Mouse (Mus musculus): ENCODE measurements around the gene Pabpn1. TPM values are rescaled to one million over a fixed set of nuclear protein-coding genes. Genes with fewer than 3 reads are reported as not detected.

The Pabpn1 gene
- total RNA-seq, 2 experiments from 2014 or later = 52.5 to 63.3 TPM

DNA sequence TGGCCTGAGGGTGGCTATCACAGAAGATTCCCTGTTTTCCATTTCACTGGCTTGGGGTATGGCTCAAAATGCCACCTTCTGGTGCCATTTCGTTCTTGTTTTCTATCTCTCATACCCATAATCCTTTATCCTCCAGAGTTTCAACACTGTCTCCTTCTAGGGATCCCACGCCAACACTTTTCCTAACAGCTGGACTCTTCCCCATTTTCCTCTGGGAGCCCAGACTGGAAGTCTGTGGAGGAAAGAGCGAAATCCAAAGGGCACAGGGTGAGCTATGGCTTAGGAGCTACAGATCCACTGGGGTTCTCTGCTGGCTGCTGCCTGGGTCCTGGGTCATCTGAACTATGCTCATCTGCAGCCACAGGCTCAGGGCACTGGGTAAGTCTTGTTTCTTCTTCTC, 18.1 kb upstream of the Pabpn1 start:
- H3K27ac ChIP-seq = no peak overlapping the region
- no peak for TF ChIP-seq CTCF (IDR thresholded peaks at IDR 0.05)
- DNase-seq = no peak
- intact Hi-C loops (cut with DNase I) = no loop called here
- no peak overlapping the region for H3K4me3 ChIP-seq

DNA sequence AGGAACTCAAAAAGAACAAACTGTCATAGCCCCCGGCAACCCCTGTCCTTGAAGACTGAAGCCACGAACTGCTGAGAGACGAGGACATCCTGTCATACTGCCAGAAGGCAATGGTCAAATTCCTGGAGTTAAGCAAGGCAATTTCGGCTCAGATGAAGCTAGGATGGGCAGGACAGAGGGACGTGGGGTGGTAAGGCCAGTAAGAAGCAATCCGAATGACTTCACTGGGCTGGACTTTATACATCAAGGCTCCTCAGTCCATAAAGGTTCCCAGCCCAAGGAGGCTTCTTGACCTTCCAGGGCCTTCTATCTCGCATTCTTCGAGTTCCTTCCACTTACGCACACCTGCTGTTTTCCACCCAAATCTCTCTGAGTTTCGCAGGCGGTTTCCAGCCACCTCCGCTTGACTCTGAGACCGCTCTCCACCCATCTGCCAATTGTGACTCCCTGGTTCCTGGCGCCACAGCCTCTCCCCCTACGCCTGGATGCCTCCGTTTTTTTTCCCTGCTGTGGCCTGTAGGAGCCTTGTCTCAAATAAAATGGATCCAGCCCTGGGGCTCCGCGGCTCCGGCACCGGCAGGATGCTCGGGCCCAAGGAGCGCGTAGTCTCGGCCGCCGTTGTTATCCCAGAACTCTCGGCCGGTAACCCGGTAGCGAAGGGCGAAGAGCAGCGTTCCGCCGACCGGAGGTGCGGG, 16.3 kb upstream of the Pabpn1 start:
- no peak for TF ChIP-seq CTCF (IDR thresholded peaks at IDR 0.05)
- intact Hi-C loops (cut with DNase I) = no loop called here
- DNase-seq = no peak

DNA sequence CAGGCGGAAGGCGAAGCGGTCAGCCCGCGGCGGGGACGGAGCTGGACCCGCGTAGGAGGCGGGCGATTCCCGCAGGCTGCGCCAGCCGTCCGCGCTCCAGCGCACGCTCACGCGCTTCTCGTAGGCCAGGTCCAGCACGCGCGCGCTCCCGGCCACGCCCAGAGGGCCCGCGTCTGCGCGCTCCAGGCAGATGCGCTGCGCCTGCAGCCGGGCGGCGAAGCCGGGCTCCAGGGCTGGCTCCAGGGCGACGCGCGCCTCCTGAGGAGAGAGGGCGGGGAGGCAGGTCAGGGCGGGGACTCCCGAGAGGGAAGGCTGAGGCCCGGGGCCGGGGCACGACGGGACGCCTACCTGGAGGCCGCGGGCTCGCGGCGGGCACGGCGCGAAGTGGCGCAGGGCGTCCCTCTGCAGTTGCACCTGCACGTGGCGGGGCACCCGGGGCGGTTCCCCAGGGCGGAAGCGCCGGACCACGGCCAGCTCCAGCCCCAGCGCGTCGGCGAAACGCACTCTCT, 15.7 kb upstream of the Pabpn1 start:
- H3K4me3 ChIP-seq = peak overlapping the region; percentile 77
- intact Hi-C loops (cut with DNase I) = no loop called here
- no peak for TF ChIP-seq CTCF (IDR thresholded peaks at IDR 0.05)
- DNase-seq = peak; percentile 96
- H3K27ac ChIP-seq = peak overlapping the region; percentile 94

More for the DNA sequence above, 16.3 kb upstream of the Pabpn1 start:
- peak overlapping the region; percentile 77 for H3K4me3 ChIP-seq
- H3K27ac ChIP-seq = peak overlapping the region; percentile 94

DNA sequence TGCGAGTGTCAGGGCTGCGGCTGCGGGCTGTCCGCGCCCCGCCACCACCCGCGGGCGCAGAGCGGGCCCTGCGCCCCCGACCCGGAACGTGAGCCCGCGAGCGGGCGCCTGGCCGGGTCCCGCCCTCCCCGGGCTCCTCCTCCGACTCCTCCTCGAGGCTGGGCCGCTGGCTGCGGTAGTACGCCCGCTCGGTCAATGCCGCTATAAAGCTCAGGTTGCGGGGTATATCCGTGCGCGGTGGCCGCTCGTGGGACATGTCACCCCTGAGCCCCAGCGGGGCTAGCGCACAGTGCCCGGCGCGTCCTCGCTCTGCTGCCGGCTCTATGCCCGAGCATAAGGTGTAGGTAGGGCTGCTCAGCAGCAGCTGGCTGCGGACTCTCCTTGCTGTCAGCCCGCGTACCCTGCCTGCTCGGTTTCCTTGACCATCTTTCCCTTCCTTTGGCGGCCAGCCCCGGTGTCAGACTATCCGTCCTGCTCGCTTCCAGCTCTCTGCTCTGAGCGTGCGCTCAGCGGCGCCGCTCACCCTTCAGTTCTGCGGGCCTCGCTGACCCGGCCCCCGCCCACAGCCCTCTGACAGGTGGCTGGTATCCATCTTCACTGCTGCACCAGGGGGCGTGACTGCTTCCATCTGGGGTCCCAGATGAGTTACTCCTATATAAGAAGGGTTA, 15.1 kb upstream of the Pabpn1 start, which contains the start of gene Ppp1r3e:
Gene Ppp1r3e (minus strand): TSS at position 503 of the 668 bp plus-strand sequence.
- Histone ChIP-seq H3K4me3 (peak within 1 kb of the TSS; percentile 77), H3K27ac (peak within 1 kb of the TSS; percentile 94)
- TF ChIP-seq CTCF (IDR thresholded peaks at IDR 0.05) = no peak; the same call in 1 of the 2 replicates
- intact Hi-C loops (cut with DNase I) = no loop called here
- DNase-seq = peak; percentile 87

DNA sequence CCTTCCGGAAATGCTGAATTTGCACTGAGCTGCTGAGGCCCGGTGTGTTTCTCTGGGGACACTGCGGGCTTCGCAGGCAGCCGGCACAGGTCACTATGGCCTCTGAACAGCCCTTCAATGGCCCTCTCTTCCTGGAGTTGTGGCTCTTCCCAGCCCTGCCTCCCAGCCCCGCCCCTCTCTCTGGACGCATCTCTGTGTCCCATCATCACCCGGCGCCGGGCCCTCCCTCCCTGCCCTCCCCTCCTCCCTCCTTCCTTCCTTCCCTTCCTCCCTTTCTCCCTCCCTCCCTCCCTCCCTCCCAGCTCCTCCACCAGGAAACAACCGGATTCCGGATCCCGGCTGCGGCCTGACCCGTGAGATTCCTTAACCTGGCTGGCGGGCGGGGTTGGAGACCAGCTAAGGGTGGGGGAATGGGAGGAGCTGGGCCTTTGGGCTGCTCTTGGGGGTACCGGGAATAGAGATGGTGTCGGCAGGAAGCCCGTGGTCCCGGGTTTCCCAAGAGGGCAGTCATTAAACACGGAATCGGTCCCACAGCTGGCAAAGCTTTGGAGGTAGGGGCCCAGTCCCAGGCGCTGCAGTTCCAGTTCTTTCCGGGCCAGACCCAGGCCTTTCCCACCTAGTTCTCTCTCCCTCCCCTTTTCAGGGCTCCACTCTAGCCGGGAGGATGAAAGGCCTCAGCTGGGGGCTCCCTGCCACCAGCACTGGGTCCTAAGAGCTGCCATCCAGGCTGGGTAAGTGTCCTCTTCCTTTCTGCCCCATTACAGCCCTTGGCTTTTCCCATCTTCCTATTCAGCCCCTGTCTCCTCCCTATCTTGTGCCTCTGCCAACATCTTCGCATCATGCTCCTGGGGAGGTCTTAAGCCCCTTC, 8.9 kb upstream of the Pabpn1 start, which contains the start of the genes Bcl2l2 and Gm20521:
Gene Bcl2l2 (plus strand): TSS at position 224 of the 868 bp plus-strand sequence.
Gene Gm20521 (plus strand): TSS at position 288 of the 868 bp plus-strand sequence.
- intact Hi-C loops (cut with DNase I) = no loop called here
- H3K27ac ChIP-seq = peak within 1 kb of the TSS; percentile 92
- H3K4me3 ChIP-seq = peak within 1 kb of the TSS; percentile 88
- TF ChIP-seq CTCF (IDR thresholded peaks at IDR 0.05) = no peak
- DNase-seq = peak; percentile 92

DNA sequence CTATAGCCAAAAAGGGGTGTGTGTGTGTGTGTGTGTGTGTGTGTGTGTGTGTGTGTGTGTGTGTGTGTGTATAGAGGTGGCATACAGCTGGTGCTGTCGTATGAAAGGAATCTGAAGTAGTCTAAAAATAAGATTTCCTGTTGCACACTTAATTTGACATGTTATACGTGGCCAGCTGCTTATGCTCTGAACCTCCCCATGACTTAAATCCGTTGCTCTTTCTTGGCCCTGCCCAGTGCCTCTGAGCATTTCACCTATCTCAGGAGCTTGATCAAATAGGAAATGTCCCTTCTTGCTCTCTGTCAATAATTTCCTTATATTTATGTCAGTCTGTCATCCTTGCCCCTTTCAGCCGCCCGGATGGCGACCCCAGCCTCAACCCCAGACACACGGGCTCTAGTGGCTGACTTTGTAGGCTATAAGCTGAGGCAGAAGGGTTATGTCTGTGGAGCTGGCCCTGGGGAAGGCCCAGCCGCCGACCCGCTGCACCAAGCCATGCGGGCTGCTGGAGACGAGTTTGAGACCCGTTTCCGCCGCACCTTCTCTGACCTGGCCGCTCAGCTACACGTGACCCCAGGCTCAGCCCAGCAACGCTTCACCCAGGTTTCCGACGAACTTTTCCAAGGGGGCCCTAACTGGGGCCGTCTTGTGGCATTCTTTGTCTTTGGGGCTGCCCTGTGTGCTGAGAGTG, 8.1 kb upstream of the Pabpn1 start:
- no peak for TF ChIP-seq CTCF (IDR thresholded peaks at IDR 0.05)
- Histone ChIP-seq H3K4me3 (peak overlapping the region; percentile 88), H3K27ac (peak overlapping the region; percentile 92)
- intact Hi-C loops (cut with DNase I) = no loop called here
- DNase-seq = no peak

DNA sequence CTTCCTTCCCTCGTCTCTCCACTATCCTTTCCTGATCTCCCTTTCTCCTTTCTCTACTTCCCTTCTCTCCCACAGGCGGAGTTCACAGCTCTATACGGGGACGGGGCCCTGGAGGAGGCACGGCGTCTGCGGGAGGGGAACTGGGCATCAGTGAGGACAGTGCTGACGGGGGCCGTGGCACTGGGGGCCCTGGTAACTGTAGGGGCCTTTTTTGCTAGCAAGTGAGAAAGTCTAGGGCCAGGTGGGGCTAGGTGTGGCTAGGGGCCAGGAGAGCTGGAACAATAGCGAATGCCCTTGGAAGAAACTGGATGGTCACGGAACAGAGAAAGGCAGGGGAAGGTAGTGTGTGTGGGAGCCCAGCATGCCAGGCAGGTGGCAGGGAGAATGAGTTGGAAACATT, 7.0 kb upstream of the Pabpn1 start:
- no peak for TF ChIP-seq CTCF (IDR thresholded peaks at IDR 0.05)
- no peak overlapping the region for H3K27ac ChIP-seq
- H3K4me3 ChIP-seq = no peak overlapping the region
- intact Hi-C loops (cut with DNase I) = no loop called here
- no peak for DNase-seq

DNA sequence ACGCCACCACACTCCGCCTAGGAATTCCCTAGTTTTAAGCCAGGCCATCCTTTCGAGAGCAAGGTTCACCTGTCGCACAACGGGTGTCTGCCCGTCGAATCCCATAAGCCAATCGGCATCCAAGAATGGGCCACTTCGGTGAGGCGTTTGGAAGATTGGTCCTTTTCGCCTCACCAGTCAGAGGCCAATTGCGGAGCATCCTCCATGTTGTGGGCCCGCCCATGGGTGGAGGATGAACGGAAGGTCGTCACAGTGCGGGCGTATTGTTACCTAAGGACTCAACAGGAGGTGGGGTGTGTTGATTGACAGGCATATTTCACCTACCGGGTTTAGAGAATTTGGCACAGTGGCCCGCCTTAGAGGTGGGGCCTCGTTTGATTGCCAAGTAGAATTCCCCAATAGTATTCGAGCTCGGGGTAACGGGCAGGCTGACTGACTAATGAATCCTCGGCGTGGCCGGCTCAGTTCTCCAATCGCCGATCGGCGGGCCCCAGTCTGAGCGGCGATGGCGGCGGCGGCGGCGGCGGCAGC, 1.4 kb downstream of the Pabpn1 start:
- peak; percentile 97 for DNase-seq
- H3K27ac ChIP-seq = peak overlapping the region; percentile 98
- intact Hi-C loops (cut with DNase I) = loop anchor here (10.0 kb wide), 1 partner anchor 201 kb away; the partner anchor contains the start of genes Thtpa and Zfhx2
- TF ChIP-seq CTCF (IDR thresholded peaks at IDR 0.05) = no peak
- H3K4me3 ChIP-seq = peak overlapping the region; percentile 84

DNA sequence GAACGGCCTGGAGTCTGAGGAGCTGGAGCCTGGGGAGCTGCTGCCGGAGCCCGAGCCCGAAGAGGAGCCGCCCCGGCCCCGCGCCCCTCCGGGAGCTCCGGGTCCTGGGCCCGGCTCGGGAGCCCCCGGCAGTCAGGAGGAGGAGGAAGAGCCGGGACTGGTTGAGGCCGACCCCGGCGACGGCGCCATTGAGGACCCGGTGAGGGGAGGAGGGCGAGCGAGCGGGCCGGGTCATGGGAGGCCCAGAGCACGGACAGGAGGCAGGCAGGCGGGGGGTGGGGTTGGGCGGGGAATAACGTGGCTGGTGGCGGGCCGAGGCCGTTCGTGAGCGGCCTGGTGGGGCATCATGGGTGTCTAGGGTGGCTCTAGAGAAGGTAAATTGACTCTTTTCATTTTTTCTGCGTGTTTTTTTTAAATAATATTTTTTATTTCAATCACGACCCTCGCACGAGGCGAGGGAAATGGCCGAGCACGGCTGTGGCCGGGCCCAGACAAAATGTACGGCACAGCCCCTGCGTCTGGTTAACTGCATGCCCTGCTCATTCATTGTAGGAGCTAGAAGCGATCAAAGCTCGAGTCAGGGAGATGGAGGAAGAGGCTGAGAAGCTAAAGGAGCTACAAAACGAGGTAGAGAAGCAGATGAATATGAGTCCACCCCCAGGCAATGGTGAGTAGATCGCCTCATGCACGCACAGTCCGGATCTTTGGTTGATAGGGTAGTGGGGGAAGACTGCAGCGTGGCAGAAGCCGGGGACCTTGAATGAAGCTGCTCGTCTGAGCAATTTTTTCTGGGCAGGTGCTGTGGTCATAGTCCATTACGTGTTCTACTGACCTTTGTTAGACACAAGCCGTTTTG, 2.2 kb downstream of the Pabpn1 start:
- intact Hi-C loops (cut with DNase I) = loop anchor here (10.0 kb wide), 1 partner anchor 200 kb away; the partner anchor contains the start of genes Thtpa and Zfhx2
- DNase-seq = peak; percentile 82
- Histone ChIP-seq H3K27ac (peak overlapping the region; percentile 98), H3K4me3 (peak overlapping the region; percentile 84)
- TF ChIP-seq CTCF (IDR thresholded peaks at IDR 0.05) = no peak

DNA sequence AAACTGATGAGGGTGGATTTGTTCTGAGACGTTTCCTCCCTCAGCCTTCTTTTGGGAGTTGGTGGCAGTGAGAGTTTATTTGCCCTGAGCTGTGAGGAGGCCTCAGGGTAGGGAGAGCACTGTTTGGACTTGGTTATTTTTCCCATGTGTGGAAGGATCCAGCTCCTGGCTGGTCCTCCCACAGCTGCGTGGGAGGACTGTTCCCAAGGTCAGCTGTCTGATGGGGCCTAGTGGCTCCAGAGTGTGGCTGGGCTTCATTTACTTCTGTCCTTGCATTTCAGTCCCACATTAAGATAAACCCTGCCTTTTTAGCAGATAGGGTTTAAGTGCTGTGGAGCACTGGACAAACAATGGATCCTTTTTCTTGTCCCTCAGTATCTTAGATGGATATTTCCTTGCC, 5.1 kb downstream of the Pabpn1 start:
- DNase-seq = no peak
- Histone ChIP-seq H3K4me3 (no peak overlapping the region), H3K27ac (no peak overlapping the region)
- no peak for TF ChIP-seq CTCF (IDR thresholded peaks at IDR 0.05)
- intact Hi-C loops (cut with DNase I) = loop anchor here (10.0 kb wide), 1 partner anchor 197 kb away; the partner anchor contains the start of genes Thtpa and Zfhx2
